Mouse (Mus musculus) cerebellum, adult 9-10 months (tissue): ENCODE data around the gene Gm45799.
A peak's percentile ranks its signal among the peaks of the same experiment; 100 is the strongest.

Experiments used
- DNase-seq: peaks from one replicate; pipeline ENCODE4 v3.0.0; 2022

Gm45799 gene

GRCm38 (mm10) chr7:105641936-105642335 lies 1.6 kb downstream of the Gm45799 start:
- DNase-seq, result peak; percentile 60

GRCm38 (mm10) chr7:105650639-105651435 lies 10.5 kb downstream of the Gm45799 start, which contains the start of gene Dnhd1:
Dnhd1 (plus strand) TSS chr7:105650827.
- DNase-seq, result peak; percentile 87

- DNase-seq, result no peak
Observed at GRCm38 (mm10) chr7:105685541-105686197, 45.3 kb downstream of the Gm45799 start.

- no peak for DNase-seq
Observed at GRCm38 (mm10) chr7:105690875-105691274, 50.5 kb downstream of the Gm45799 start.

- peak; percentile 12 for DNase-seq
Observed at GRCm38 (mm10) chr7:105703184-105703583, 62.8 kb downstream of the Gm45799 start.

- peak; percentile 63 for DNase-seq
Observed at GRCm38 (mm10) chr7:105703816-105704215, 63.5 kb downstream of the Gm45799 start.

GRCm38 (mm10) chr7:105708733-105709132 lies 68.4 kb downstream of the Gm45799 start:
- DNase-seq, result no peak

GRCm38 (mm10) chr7:105715366-105715765 lies 75.0 kb downstream of the Gm45799 start:
- DNase-seq, result no peak

GRCm38 (mm10) chr7:105721916-105722315 lies 81.6 kb downstream of the Gm45799 start:
- DNase-seq, result no peak

- DNase-seq, result peak; percentile 82
Observed at GRCm38 (mm10) chr7:105726144-105726979, 86.0 kb downstream of the Gm45799 start.

- no peak for DNase-seq
Observed at GRCm38 (mm10) chr7:105726980-105727325, 86.6 kb downstream of the Gm45799 start.

GRCm38 (mm10) chr7:105728701-105729428 lies 88.5 kb downstream of the Gm45799 start:
- DNase-seq, result peak; percentile 39

GRCm38 (mm10) chr7:105733836-105734235 lies 93.5 kb downstream of the Gm45799 start:
- peak; percentile 21 for DNase-seq
